Mouse (Mus musculus): ENCODE data around the gene Adgrg1.

GRCm38 (mm10) chr8:94966578-94966977 lies 8.0 kb upstream of the Adgrg1 start:
- TF ChIP-seq CTCF (IDR thresholded peaks at IDR 0.05; ENCODE audit: low read depth) (peak; percentile 90), EP300 (IDR thresholded peaks at IDR 0.05; ENCODE audit: low read depth) (no peak)

Data from liver, embryonic 14.5 days (tissue).